Mouse (Mus musculus) MEL (cell line): ENCODE measurements around the gene Olfr568. TPM values are rescaled to one million over a fixed set of nuclear protein-coding genes. Genes with fewer than 3 reads are reported as not detected.

Experiments
- DNase-seq: peaks from one replicate; pipeline ENCODE4 v3.0.0; 2011; ENCODE audit warnings: low read depth, low spot score
- H3K27ac ChIP-seq: 2 replicates; pipeline ENCODE4 v1.5.1; 2012; ENCODE audit warnings: low read depth, mild to moderate bottlenecking, control low read depth, low read length, moderate library complexity; ENCODE audit not compliant: control insufficient read depth
- H3K27me3 ChIP-seq, 2 experiments: fragments of 150-350 bp in 1 of 2; sonication (generic) in 1 of 2; 2 replicates each; pipeline ENCODE4 v1.6.1; 2012; ENCODE audit warnings: low read length in 2 of 2, mild to moderate bottlenecking in 2 of 2, improper control_type of control experiment in 1 of 2, moderate library complexity in 1 of 2; ENCODE audit not compliant: insufficient read depth in 2 of 2, control insufficient read depth in 1 of 2
- H3K36me3 ChIP-seq, 2 experiments: 2 replicates each; pipeline ENCODE4 v1.6.1; 2012 to 2014; ENCODE audit warnings: low read length in 2 of 2, improper control_type of control experiment in 1 of 2, inconsistent platforms in 1 of 2, mild to moderate bottlenecking in 1 of 2; ENCODE audit not compliant: insufficient read depth in 2 of 2, control insufficient read depth in 1 of 2
- H3K4me1 ChIP-seq, 2 experiments: fragments of 150-350 bp in 1 of 2; sonication (generic) in 1 of 2; 2 replicates each; pipeline ENCODE4 v1.6.1; 2012; ENCODE audit warnings: low read length in 2 of 2, improper control_type of control experiment in 1 of 2, mild to moderate bottlenecking in 1 of 2; ENCODE audit not compliant: insufficient read depth in 2 of 2, control insufficient read depth in 1 of 2
- H3K4me3 ChIP-seq, 2 experiments: fragments of 150-350 bp in 1 of 2; sonication (generic) in 1 of 2; 2 replicates each; pipeline ENCODE4 v1.5.1; 2012; ENCODE audit warnings: low read depth in 2 of 2, low read length in 2 of 2, mild to moderate bottlenecking in 2 of 2, moderate library complexity in 2 of 2, control low read depth in 1 of 2, improper control_type of control experiment in 1 of 2; ENCODE audit not compliant: control insufficient read depth in 1 of 2, insufficient read depth in 1 of 2
- H3K79me2 ChIP-seq: 2 replicates; pipeline ENCODE4 v1.6.1; 2012; ENCODE audit warnings: mild to moderate bottlenecking, low read length, moderate library complexity; ENCODE audit not compliant: control insufficient read depth, poor library complexity, insufficient read depth
- H3K9ac ChIP-seq: 2 replicates; pipeline ENCODE4 v1.6.1; 2012; ENCODE audit warnings: low read depth, mild to moderate bottlenecking, control low read depth, low read length, moderate library complexity; ENCODE audit not compliant: control insufficient read depth, poor library complexity, severe bottlenecking
- H3K9me3 ChIP-seq: fragments of 150-350 bp; sonication (generic); replicated peaks from 2 replicates; pipeline ENCODE4 v1.6.1; 2012; ENCODE audit warnings: mild to moderate bottlenecking, low read length, improper control_type of control experiment, moderate library complexity; ENCODE audit not compliant: insufficient read depth
- BHLHE40 ChIP-seq: IDR thresholded peaks from 2 replicates; pipeline ENCODE4 v1.6.1; 2012; ENCODE audit warnings: low read depth, mild to moderate bottlenecking, inconsistent platforms, low read length, improper control_type of control experiment, borderline replicate concordance
- CHD1 ChIP-seq: IDR thresholded peaks from 2 replicates; pipeline ENCODE4 v1.6.1; 2012; ENCODE audit warnings: low read depth, mild to moderate bottlenecking, inconsistent platforms, low read length, improper control_type of control experiment
- E2F4 ChIP-seq: IDR thresholded peaks from 2 replicates; pipeline ENCODE4 v1.6.1; 2011; ENCODE audit warnings: low read depth, low read length, improper control_type of control experiment, borderline replicate concordance
- ELF1 ChIP-seq: IDR thresholded peaks from 2 replicates; pipeline ENCODE4 v1.6.1; 2014; ENCODE audit warnings: low read depth, mild to moderate bottlenecking, inconsistent platforms, low read length, improper control_type of control experiment, moderate library complexity
- GABPA ChIP-seq: IDR thresholded peaks from 2 replicates; pipeline ENCODE4 v1.6.1; 2012; ENCODE audit warnings: low read depth, mild to moderate bottlenecking, inconsistent platforms, low read length, improper control_type of control experiment, moderate library complexity
- JUND ChIP-seq: IDR thresholded peaks from 2 replicates; pipeline ENCODE4 v1.6.1; 2011; ENCODE audit warnings: low read depth, mild to moderate bottlenecking, improper control_type of control experiment, low read length
- MAX ChIP-seq: IDR thresholded peaks from 2 replicates; pipeline ENCODE4 v1.6.1; 2011; ENCODE audit warnings: low read length, improper control_type of control experiment
- MXI1 ChIP-seq: IDR thresholded peaks from 2 replicates; pipeline ENCODE4 v1.6.1; 2011; ENCODE audit warnings: mild to moderate bottlenecking, low read depth, low read length, improper control_type of control experiment
- NRF1 ChIP-seq: IDR thresholded peaks from 2 replicates; pipeline ENCODE4 v1.6.1; 2014; ENCODE audit warnings: low read depth, mild to moderate bottlenecking, inconsistent platforms, low read length, improper control_type of control experiment, moderate library complexity; ENCODE audit not compliant: poor library complexity, insufficient read depth, severe bottlenecking
- POLR2AphosphoS2 ChIP-seq: IDR thresholded peaks from 2 replicates; pipeline ENCODE4 v1.6.1; 2011; ENCODE audit warnings: low read length, improper control_type of control experiment
- SMC3 ChIP-seq: IDR thresholded peaks from 2 replicates; pipeline ENCODE4 v1.6.1; 2011; ENCODE audit warnings: low read depth, low read length, improper control_type of control experiment
- TAL1 ChIP-seq: IDR thresholded peaks from 2 replicates; pipeline ENCODE4 v1.6.1; 2012; ENCODE audit warnings: mild to moderate bottlenecking, inconsistent platforms, low read length, moderate library complexity, mixed read lengths
- TBP ChIP-seq: IDR thresholded peaks from 2 replicates; pipeline ENCODE4 v1.8.0; 2011; ENCODE audit warnings: low read depth, low read length, improper control_type of control experiment
- TCF12 ChIP-seq: IDR thresholded peaks from 2 replicates; pipeline ENCODE4 v1.6.1; 2014; ENCODE audit warnings: low read depth, mild to moderate bottlenecking, inconsistent platforms, low read length, improper control_type of control experiment, moderate library complexity
- USF1 ChIP-seq: IDR thresholded peaks from 2 replicates; pipeline ENCODE4 v1.6.1; 2014; ENCODE audit warnings: low read depth, mild to moderate bottlenecking, inconsistent platforms, low read length, improper control_type of control experiment, moderate library complexity
- ZMIZ1 ChIP-seq: IDR thresholded peaks from 2 replicates; pipeline ENCODE4 v1.6.1; 2012; ENCODE audit warnings: low read depth, mild to moderate bottlenecking, inconsistent platforms, low read length, improper control_type of control experiment, moderate library complexity
- ZNF384 ChIP-seq: IDR thresholded peaks from 2 replicates; pipeline ENCODE4 v1.6.1; 2012; ENCODE audit warnings: low read depth, mild to moderate bottlenecking, inconsistent platforms, low read length, improper control_type of control experiment
- polyA plus RNA-seq, 2 experiments: library from polyadenylated mRNA; stranded (reverse) in 1 of 2; unstranded in 1 of 2; fragments of >175 nt in 1 of 2; fragments of >200 nt in 1 of 2; gene quantifications; 2 replicates each; pipeline versions ENCODE4 v1.2.1 to v1.2.4; 2012; ENCODE audit warnings: low replicate concordance in 2 of 2, low read depth in 1 of 2; ENCODE audit not compliant: insufficient read length in 2 of 2, insufficient read depth in 1 of 2, missing spikeins in 1 of 2
- total RNA-seq: library from RNA; depleted of rRNA; stranded (reverse); fragments of 300-350 nt; gene quantifications from 2 replicates; pipeline ENCODE4 v1.2.3, GENCODE M21; 2012; rRNA removed

Olfr568 gene
- total and polyA plus RNA-seq, 3 experiments, result not detected

DNA sequence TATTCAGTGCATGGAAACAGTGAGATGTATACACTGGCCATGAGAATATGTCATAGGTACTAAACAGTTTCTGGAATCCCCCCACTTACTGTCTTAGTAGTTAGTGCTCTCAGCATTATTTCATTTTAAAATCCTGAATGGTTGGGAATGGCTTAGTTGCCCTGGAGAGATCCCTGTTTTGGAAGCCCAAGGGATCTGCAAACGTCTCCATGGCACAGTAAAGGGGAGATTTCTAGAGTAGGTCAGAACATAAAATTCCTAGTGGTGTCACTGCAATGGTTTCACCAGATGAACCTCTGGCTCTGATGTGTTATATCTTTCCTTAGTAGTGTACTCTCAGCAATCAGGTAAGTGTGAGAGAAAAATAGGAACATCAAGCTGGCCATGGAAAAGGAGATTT, 47.2 kb downstream of the Olfr568 start, which contains the start of gene Olfr572:
Gene Olfr572 (plus strand): TSS at position 301 of the 400 bp plus-strand sequence.
- Histone ChIP-seq H3K9ac (no peak within 1 kb of the TSS), H3K4me1 (no peaks in the 10 kb centered on the region), H3K27me3 (no peaks in the 10 kb centered on the region), H3K9me3 (no peaks in the 10 kb centered on the region), H3K27ac (no peak within 1 kb of the TSS), H3K79me2 (no peaks in the 10 kb centered on the region), H3K36me3 (no peaks in the 10 kb centered on the region), H3K4me3 (no peak within 1 kb of the TSS)
- no peak for DNase-seq
- TF ChIP-seq SMC3 (no peak), TBP (no peak), TAL1 (no peak), ELF1 (no peak), JUND (no peak), E2F4 (no peak), CHD1 (no peak), NRF1 (no peak), TCF12 (no peak), POLR2AphosphoS2 (no peak), MAX (no peak)

DNA sequence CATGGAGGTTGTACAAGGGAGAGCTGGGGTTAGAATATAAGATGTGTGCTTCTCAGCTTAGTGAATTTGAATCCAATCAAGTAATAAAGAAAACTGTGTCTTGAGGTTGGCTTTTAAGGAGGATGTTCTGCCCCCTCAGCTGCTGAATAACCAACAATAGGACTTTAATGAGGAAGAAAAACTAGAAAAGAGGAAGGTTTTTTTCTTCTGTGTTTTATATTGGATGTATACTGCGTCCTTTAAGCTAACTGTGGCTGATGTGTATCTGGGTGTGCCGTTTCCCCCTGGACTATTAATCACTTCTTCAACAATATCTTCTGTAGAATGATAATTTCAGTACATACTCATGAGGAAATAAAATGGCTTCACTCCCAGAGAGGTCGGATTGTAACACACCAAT, 50.2 kb downstream of the Olfr568 start:
- TF ChIP-seq MAX (no peak), TAL1 (no peak), ZMIZ1 (no peak), ZNF384 (no peak), SMC3 (no peak), GABPA (no peak), POLR2AphosphoS2 (no peak), USF1 (no peak), MXI1 (no peak), BHLHE40 (no peak)
- no peak for DNase-seq
- H3K9me3 ChIP-seq, result no peaks in the 10 kb centered on the region
- H3K36me3 ChIP-seq, result no peaks in the 10 kb centered on the region
- H3K27ac ChIP-seq, result no peak overlapping the region
- H3K27me3 ChIP-seq, result no peaks in the 10 kb centered on the region
- no peak overlapping the region for H3K9ac ChIP-seq
- H3K79me2 ChIP-seq, result no peaks in the 10 kb centered on the region
- H3K4me1 ChIP-seq, result no peaks in the 10 kb centered on the region
- no peak overlapping the region for H3K4me3 ChIP-seq

Other genes starting within 250 kb of the Olfr568 start
- gene Olfr554, start 238.7 kb upstream of the Olfr568 start, total RNA-seq, result not detected in 2 replicates
- gene Olfr554, start 238.7 kb upstream of the Olfr568 start, polyA plus RNA-seq, result not detected
- not detected in 2 replicates for gene Olfr555, start 218.3 kb upstream of the Olfr568 start, total RNA-seq
- not detected for gene Olfr555, start 218.3 kb upstream of the Olfr568 start, polyA plus RNA-seq
- not detected in 2 replicates for gene Olfr556, start 212.2 kb upstream of the Olfr568 start, total RNA-seq
- gene Olfr556, start 212.2 kb upstream of the Olfr568 start, polyA plus RNA-seq, result not detected
- gene Trim68, start 189.8 kb upstream of the Olfr568 start, total RNA-seq, result not detected in 2 replicates
- gene Trim68, start 189.8 kb upstream of the Olfr568 start, polyA plus RNA-seq, result not detected
- not detected in 2 replicates for gene Olfr557, start 181.2 kb upstream of the Olfr568 start, total RNA-seq
- gene Olfr557, start 181.2 kb upstream of the Olfr568 start, polyA plus RNA-seq, result not detected
- gene Olfr558, start 174.9 kb upstream of the Olfr568 start, total RNA-seq, result not detected in 2 replicates
- not detected for gene Olfr558, start 174.9 kb upstream of the Olfr568 start, polyA plus RNA-seq
- gene Olfr33, start 158.1 kb upstream of the Olfr568 start, total RNA-seq, result not detected in 2 replicates
- not detected for gene Olfr33, start 158.1 kb upstream of the Olfr568 start, polyA plus RNA-seq
- gene Olfr559, start 149.6 kb upstream of the Olfr568 start, total RNA-seq, result not detected in 2 replicates
- not detected for gene Olfr559, start 149.6 kb upstream of the Olfr568 start, polyA plus RNA-seq
- not detected in 2 replicates for gene Olfr560, start 117.8 kb upstream of the Olfr568 start, total RNA-seq
- not detected for gene Olfr560, start 117.8 kb upstream of the Olfr568 start, polyA plus RNA-seq
- gene Olfr78, start 117.7 kb upstream of the Olfr568 start, total RNA-seq, result not detected in 2 replicates
- not detected for gene Olfr78, start 117.7 kb upstream of the Olfr568 start, polyA plus RNA-seq
- not detected in 2 replicates for gene Olfr561, start 105.9 kb upstream of the Olfr568 start, total RNA-seq
- not detected for gene Olfr561, start 105.9 kb upstream of the Olfr568 start, polyA plus RNA-seq
- not detected in 2 replicates for gene Olfr564, start 73.6 kb upstream of the Olfr568 start, total RNA-seq
- gene Olfr564, start 73.6 kb upstream of the Olfr568 start, polyA plus RNA-seq, result not detected
- not detected in 2 replicates for gene Olfr566, start 18.4 kb upstream of the Olfr568 start, total RNA-seq
- not detected for gene Olfr566, start 18.4 kb upstream of the Olfr568 start, polyA plus RNA-seq
- gene Olfr569, start 13.8 kb downstream of the Olfr568 start, total RNA-seq, result not detected in 2 replicates
- not detected for gene Olfr569, start 13.8 kb downstream of the Olfr568 start, polyA plus RNA-seq
- gene Olfr570, start 17.5 kb downstream of the Olfr568 start, total RNA-seq, result not detected in 2 replicates
- gene Olfr570, start 17.5 kb downstream of the Olfr568 start, polyA plus RNA-seq, result not detected
- gene Olfr571, start 40.4 kb downstream of the Olfr568 start, total RNA-seq, result not detected in 2 replicates
- gene Olfr571, start 40.4 kb downstream of the Olfr568 start, polyA plus RNA-seq, result not detected
- gene Olfr572, start 47.3 kb downstream of the Olfr568 start, total RNA-seq, result not detected in 2 replicates
- not detected for gene Olfr572, start 47.3 kb downstream of the Olfr568 start, polyA plus RNA-seq
- not detected in 2 replicates for gene Olfr573-ps1, start 65.5 kb downstream of the Olfr568 start, total RNA-seq
- gene Olfr573-ps1, start 65.5 kb downstream of the Olfr568 start, polyA plus RNA-seq, result not detected
- gene Olfr574, start 71.3 kb downstream of the Olfr568 start, total RNA-seq, result not detected in 2 replicates
- not detected for gene Olfr574, start 71.3 kb downstream of the Olfr568 start, polyA plus RNA-seq
- not detected in 2 replicates for gene Olfr575, start 81.7 kb downstream of the Olfr568 start, total RNA-seq
- not detected for gene Olfr575, start 81.7 kb downstream of the Olfr568 start, polyA plus RNA-seq
- not detected in 2 replicates for gene Olfr576, start 85.5 kb downstream of the Olfr568 start, total RNA-seq
- not detected for gene Olfr576, start 85.5 kb downstream of the Olfr568 start, polyA plus RNA-seq
- not detected in 2 replicates for gene Olfr577, start 98.8 kb downstream of the Olfr568 start, total RNA-seq
- gene Olfr577, start 98.8 kb downstream of the Olfr568 start, polyA plus RNA-seq, result not detected
- gene Olfr578, start 112.2 kb downstream of the Olfr568 start, total RNA-seq, result not detected in 2 replicates
- not detected for gene Olfr578, start 112.2 kb downstream of the Olfr568 start, polyA plus RNA-seq
- not detected in 2 replicates for gene Olfr582, start 160.9 kb downstream of the Olfr568 start, total RNA-seq
- not detected for gene Olfr582, start 160.9 kb downstream of the Olfr568 start, polyA plus RNA-seq
- gene Olfr583, start 174.2 kb downstream of the Olfr568 start, total RNA-seq, result not detected in 2 replicates
- not detected for gene Olfr583, start 174.2 kb downstream of the Olfr568 start, polyA plus RNA-seq
- not detected in 2 replicates for gene Olfr584, start 204.8 kb downstream of the Olfr568 start, total RNA-seq
- gene Olfr584, start 204.8 kb downstream of the Olfr568 start, polyA plus RNA-seq, result not detected
- not detected in 2 replicates for gene Olfr585, start 220.6 kb downstream of the Olfr568 start, total RNA-seq
- not detected for gene Olfr585, start 220.6 kb downstream of the Olfr568 start, polyA plus RNA-seq
- gene Olfr586, start 248.5 kb downstream of the Olfr568 start, total RNA-seq, result not detected in 2 replicates
- gene Olfr586, start 248.5 kb downstream of the Olfr568 start, polyA plus RNA-seq, result not detected